Mouse (Mus musculus) embryonic fibroblast, embryonic 13.5 days (primary cell): ENCODE measurements at regions not wholly inside any gene's neighbourhood (a gene's known extent, or its start where the extent isn't known, plus 50 kb on each side); places are given as distances from the start of the nearest gene placed in this dataset.

ENCODE experiments used
- H3K27ac ChIP-seq: 2 replicates; pipeline ENCODE4 v1.5.1; 2012; ENCODE audit warnings: low read length, control low read depth, inconsistent platforms; ENCODE audit not compliant: insufficient read depth
- H3K4me1 ChIP-seq: 2 replicates; pipeline ENCODE4 v1.6.1; 2011; ENCODE audit warnings: low read length; ENCODE audit not compliant: control insufficient read depth, insufficient read depth
- H3K4me3 ChIP-seq: 2 replicates; pipeline ENCODE4 v1.5.1; 2011; ENCODE audit warnings: mild to moderate bottlenecking, control low read depth, low read length; ENCODE audit not compliant: insufficient read depth
- CTCF ChIP-seq: IDR thresholded peaks from 2 replicates; pipeline ENCODE4 v1.5.1; 2011; ENCODE audit warnings: mild to moderate bottlenecking, control low read depth, low read length, moderate library complexity, borderline replicate concordance; ENCODE audit not compliant: insufficient read depth
- POLR2A ChIP-seq: IDR thresholded peaks from 2 replicates; pipeline ENCODE4 v1.6.1; 2011; ENCODE audit warnings: low read depth, mild to moderate bottlenecking, control low read depth, low read length, moderate library complexity

DNA sequence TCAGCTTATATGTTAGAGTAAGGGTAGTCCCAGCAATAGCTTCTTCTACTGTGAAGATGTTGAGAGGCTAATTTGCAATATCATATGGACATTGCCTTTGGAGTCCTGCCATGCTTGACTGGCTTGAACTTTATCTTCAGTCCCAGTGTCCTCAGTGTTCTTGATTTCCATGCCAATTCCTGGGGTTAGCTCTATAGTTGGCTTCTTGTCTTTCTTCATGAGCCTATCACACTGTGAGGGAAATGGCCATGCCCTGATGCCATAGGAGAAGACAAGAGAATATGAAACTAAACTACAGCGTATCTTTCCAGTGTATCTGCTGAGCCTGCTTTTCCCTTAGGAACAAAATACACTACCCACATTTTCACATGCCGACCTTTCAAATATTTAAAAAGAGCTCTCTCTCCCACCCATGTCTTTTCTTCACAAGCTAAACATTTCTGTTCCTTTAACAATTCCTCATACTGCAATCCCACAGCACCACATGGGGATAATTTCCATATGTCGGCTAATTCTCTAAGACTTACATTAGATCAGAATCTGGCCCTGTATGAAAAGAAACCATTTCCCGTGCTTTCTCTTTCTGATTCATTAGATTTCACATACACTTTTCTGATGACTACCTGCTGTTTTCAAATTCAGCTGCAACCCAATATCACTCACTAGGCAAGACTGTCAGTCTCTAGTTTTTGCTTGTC lies 137.2 kb downstream of the Fzd1 start:
- no peak overlapping the region for H3K27ac ChIP-seq

DNA sequence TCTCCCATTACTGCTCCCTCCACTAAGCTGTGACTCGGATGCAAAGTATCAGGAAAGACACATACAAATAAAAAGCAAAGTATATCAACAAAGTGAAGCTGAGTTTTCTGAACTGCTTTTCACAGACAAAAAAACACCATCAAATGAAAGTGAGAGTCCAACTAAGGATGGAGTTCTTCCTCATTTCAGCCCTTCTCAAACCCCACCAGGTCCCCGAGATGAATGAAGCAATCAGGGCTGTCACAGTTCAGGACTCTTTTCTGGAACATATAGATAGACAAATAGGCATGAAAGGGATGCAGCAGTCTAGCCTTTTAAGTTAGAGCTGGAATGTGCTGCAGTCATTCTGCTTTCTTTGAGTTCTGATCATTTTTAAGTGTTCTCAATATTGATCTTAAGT lies 142.6 kb downstream of the Fzd1 start:
- H3K4me1 ChIP-seq, result no peaks in the 10 kb centered on the region
- H3K27ac ChIP-seq, result no peak overlapping the region
- no peak for TF ChIP-seq POLR2A
- no peak for TF ChIP-seq CTCF
- H3K4me3 ChIP-seq, result no peak overlapping the region

More for the DNA sequence above, 137.2 kb downstream of the Fzd1 start:
- no peaks in the 10 kb centered on the region; the same call in 1 of the 2 replicates for H3K4me1 ChIP-seq
- TF ChIP-seq CTCF, result no peak
- no peak for TF ChIP-seq POLR2A
- no peak overlapping the region for H3K4me3 ChIP-seq

DNA sequence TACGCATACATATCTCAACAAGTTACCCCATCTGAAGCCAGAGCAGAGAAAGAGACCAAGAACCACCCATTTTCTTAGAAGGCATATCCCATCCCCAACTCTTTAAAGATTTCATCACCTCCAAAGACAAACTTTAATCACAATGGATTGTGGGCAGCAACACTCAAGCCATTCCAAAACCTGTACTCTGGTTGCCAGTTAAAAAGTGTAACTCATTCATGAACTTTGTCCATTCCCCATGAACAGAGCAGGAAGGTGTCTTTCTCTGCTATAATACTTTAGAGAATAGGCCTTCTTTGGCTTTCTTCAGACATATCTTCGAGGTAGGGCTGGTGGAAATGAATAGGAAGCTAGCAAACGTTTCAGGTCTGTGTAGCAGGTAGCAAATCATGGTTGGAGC lies 160.4 kb downstream of the Fzd1 start:
- TF ChIP-seq POLR2A (no peak), CTCF (no peak)

DNA sequence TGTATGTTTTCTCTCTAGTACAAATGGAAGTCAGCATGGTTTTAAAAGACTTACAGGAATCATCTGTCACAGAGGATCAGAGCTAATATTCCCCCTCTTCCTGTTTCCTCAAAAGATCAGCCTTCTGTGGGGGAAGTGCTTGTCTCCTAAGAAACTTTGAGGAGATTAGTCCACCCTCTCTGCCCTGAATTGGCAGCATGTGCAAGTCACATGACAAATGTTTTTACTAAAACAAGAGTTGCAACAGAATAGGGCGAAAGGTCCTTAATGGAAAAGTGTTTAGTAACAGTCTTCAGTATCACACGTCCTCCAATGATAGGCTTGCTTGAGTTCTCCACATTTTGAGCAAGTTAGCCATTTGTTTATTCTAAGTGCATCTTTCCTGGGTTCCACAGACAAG lies 162.8 kb downstream of the Fzd1 start:
- no peak for TF ChIP-seq POLR2A
- TF ChIP-seq CTCF, result no peak
- H3K4me3 ChIP-seq, result no peak overlapping the region
- H3K4me1 ChIP-seq, result no peaks in the 10 kb centered on the region
- H3K27ac ChIP-seq, result no peak overlapping the region

More for the DNA sequence above, 160.4 kb downstream of the Fzd1 start:
- Histone ChIP-seq H3K27ac (no peak overlapping the region), H3K4me3 (no peak overlapping the region), H3K4me1 (no peaks in the 10 kb centered on the region)

DNA sequence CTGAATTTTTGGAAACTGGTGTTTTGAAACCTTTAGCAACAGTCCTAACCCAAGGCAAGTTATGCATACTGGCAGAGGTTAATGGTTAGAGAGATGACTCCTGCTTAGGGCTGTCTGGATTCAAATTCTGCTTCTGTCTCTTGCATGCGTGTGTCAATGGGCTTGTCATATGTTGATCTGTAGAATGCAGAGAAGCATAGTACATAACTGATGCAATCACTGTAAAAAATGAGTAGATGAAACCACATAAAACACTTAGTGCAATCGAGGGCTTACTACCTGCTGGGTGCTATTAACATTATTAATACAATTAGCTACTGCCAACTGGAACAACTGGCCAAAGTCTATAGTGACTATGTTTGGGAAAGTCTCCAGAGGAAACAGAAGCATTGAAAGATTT lies 163.3 kb downstream of the Fzd1 start:
- Histone ChIP-seq H3K4me1 (no peaks in the 10 kb centered on the region), H3K27ac (no peak overlapping the region), H3K4me3 (no peak overlapping the region)
- no peak for TF ChIP-seq POLR2A
- no peak for TF ChIP-seq CTCF

DNA sequence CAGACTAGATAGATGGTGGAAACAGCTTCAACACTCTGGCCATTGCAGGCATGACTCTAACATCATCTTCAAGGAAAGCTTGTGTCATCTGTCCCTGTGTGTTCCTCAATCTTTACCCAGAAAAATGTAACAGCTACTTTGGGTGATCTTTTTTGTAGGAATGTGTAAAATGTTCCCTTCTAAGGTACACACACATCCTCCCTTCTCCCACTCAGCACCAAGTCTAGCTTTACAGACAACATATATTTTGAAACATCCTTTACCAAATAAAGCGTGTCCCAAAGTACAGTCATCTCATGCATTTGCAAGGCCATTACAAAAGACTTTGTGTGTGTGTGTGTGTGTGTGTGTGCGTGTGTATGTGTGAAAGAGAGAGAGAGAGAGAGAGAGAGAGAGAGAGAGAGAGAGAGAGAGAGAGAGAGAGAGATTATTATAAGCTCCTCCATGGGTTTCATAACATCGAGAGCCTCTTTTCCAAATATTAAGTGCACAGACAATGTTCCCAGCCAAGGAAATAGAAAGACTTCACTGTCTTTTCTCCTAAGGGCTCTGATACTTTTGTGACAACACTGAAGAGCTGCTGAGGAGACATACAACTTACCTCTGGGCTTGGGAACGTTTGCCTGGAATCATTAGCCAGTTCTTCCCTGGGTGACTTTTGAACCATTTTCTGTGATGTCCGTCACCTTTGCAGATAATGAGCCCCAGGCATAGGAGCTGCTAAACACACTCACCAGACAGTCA lies 164.0 kb downstream of the Fzd1 start:
- Histone ChIP-seq H3K27ac (no peak overlapping the region), H3K4me3 (no peak overlapping the region), H3K4me1 (no peaks in the 10 kb centered on the region)
- no peak for TF ChIP-seq CTCF
- TF ChIP-seq POLR2A, result no peak

DNA sequence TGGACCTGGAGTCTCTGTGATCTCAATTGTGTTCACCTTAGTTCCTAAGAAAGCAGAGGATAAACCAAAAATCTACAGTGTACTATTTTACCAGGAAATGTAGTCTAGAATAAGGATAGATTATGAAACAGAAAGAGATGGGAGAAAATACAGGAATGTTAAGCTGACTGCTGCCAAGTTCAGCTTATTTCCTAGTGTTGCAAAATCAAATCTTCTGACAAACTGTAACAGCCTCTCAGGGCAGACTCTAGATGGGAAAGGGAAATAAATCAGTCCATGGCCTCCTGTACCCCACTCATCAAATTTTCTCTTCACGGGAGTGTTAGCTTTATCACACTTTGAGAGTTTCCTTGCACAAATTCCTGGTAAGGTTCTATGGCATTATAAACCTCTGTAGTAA lies 166.1 kb downstream of the Fzd1 start:
- no peak overlapping the region for H3K27ac ChIP-seq
- TF ChIP-seq POLR2A (no peak), CTCF (no peak)
- no peaks in the 10 kb centered on the region for H3K4me1 ChIP-seq
- no peak overlapping the region for H3K4me3 ChIP-seq

DNA sequence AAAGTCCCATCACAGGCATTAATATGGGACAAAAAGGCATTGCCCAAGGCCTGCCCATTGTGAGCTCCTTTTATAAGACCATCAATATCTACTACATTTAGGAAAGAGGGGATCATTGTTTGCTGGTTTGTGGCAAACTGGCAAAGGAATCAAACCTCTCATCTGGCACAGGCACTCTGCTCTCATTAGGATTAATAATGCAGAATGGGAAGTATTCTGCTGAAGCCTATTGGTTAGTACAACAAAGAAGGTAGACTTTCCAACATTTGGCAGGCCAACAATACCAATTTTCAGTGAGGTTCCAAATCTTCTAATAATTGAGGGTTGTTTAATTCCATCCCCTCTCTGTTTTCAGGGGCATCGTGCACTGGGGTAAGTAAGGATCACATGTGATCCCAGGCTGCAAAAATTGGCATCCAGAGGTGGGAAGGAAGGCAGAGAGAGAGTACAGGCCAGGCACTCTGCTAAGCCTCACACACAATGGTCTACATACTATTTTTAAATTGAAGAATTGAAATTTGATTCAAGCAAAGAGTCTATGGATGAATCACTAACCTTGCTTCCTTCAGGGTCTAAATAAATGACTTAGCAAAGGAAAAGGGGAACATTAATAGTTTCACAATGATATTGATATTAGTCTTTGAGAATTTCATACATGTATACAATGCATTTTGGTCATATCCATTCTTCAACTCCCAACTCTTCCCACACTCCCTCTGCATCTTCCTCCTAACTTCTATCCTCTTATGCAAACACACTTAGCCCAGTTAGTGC lies 174.9 kb downstream of the Fzd1 start:
- no peak overlapping the region for H3K4me3 ChIP-seq
- H3K4me1 ChIP-seq, result peaks cover 3% of the 10 kb centered on the region; the same call in 1 of the 2 replicates
- no peak overlapping the region for H3K27ac ChIP-seq
- TF ChIP-seq POLR2A (no peak), CTCF (no peak)

DNA sequence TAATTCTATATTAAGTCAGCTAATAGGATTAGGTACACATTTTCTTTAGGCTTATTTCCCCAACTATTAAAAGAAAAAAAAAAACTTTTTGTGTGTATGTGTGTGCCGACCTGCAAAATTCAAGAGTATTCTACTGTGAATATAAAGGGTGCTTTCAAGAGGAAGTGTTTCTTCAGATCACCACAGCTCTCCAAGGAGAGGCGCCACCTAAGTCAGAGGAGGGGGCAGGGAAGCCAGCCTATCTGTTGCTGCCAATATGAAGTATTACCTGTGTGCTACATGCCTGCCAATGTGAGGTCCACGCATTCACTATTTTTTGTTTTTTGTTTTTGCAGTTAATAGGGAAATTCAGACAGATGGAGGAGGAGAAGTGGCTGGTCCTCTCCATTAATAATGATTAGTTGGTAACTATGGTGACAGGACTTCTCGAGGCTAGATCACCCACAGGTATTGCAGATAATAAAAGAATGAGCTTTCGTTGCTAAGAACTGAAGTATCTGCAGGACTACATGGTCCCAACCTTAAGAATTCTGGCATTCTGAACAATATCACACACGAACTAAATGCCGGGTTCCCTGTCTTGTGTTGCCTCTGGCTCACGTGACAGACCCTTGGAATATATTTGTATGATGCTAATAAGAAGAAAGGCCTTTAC lies 177.5 kb downstream of the Fzd1 start:
- H3K4me3 ChIP-seq, result no peak overlapping the region
- TF ChIP-seq CTCF (no peak), POLR2A (no peak)

DNA sequence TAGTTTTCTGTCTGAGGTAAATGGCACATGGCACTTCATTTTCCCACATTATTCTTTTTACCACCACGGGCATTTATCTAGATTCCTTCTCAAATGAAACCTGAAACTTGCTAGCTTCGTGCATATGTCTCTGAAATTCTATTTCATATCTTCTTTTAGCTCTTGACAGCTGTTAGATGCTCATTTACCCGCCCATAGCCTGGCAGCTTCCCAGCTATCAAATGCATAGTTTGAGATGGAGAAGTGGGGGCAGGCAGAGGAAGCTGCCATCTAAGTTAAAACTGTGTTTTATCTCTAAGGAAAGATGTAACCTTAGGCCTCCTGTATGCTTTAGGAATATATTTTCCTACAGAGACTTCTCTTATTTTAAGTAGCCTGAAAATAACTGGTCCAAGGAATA lies 179.0 kb downstream of the Fzd1 start:
- TF ChIP-seq POLR2A (no peak), CTCF (no peak)
- Histone ChIP-seq H3K4me1 (peaks cover 3% of the 10 kb centered on the region), H3K4me3 (no peak overlapping the region), H3K27ac (no peak overlapping the region)

More for the DNA sequence above, 177.5 kb downstream of the Fzd1 start:
- Histone ChIP-seq H3K27ac (no peak overlapping the region), H3K4me1 (peaks cover 3% of the 10 kb centered on the region)
